Mouse (Mus musculus): ENCODE measurements at regions not wholly inside any gene's neighbourhood (a gene's known extent, or its start where the extent isn't known, plus 50 kb on each side); places are given as distances from the start of the nearest gene placed in this dataset.

DNA sequence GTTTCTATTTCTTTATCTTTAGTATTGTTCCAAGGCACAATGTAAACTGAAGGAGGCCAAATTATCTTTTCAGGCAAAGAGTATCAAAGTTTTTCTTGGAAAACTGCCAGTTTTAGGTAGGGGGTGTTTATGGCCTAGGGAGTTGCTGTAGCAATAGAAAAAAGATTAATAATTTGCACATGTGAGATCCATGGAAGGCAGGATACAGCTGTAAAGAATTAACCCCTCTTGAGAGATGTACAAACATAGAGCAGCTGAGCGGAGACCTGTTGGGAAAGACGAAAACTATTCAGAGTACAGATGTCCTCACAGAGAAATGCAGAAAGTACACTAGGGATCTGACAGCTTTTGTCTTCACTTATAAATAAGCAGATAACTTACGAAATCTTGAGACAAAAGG, 176.8 kb downstream of the Fign start:
- DNase-seq (ENCODE audit: low spot score), result no peak

DNA sequence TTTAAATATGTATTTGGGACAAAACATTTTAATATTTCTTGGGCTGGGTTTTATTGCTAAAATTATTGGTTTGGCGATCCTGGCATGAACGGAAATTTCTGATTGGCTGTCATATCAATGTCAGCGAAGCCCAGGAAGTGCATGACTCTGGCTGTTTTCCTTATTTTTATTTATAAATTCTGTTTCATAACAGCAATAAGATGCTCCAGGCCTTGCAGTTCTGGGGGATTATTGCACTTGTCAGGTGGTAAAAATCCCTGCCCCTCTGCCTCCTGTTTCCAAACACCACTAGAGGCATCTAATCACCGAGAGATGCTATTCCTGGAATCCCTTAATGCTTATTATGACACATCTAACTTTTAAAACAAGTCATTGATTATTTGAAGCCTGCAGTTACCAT, 177.8 kb downstream of the Fign start:
- DNase-seq (ENCODE audit: low spot score), result no peak

DNA sequence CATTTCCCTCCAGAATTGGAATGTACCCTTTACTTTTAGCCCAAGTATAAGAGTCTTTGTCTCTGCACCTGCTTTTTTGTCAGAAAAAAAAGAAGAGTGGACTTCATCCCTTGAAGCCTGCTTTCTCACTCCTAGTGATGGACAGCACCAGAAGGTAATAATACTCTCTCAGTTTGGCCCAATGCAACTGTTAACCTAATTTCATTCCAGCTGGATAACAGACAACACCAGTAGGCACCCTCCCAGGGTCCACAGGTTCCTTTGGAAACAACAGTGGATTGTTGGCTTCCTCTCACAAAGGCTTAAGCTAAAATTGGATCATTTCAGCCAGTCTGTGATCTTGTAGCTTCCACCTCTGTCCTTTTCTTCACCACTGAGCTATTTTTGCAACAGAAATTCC, 197.2 kb downstream of the Fign start:
- no peak for DNase-seq (ENCODE audit: low spot score)

DNA sequence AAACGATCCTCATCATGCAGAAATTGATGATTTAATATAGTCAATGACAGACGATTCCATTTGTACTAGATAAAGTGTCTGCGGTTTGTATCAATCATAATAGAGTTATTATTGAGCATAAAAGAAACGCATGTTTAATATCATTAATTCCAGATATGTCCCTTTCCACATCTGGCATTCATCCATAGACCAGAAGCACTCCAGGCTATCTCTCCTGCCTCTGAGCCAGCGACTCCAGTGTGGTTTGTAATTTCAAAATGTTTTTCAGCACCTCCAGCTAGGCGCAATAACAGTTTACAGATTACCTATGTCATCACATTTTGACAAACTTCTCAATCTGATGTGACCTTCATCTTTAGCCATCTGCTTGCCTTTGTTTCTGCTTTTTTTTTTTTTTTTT, 219.4 kb downstream of the Fign start:
- DNase-seq (ENCODE audit: low spot score), result no peak

DNA sequence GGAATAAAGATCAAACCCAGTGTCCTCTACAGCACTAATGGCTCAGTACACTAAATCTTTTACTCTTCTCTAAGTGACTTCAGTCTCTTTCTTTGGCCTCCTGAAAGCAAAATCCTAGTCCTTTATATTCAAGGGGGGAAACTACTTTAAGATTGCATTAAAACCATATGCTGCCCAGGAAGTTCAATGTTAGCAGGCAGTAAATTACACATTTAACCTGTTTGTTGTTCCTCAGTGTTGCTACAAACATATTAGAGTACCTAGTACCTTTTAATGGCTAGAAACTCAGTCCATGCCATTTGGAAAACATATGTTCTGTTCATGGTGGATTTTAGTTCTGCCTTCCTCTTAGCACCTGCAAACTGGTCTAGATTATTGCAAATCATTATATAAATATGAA, 220.5 kb downstream of the Fign start:
- no peak for DNase-seq (ENCODE audit: low spot score)

DNA sequence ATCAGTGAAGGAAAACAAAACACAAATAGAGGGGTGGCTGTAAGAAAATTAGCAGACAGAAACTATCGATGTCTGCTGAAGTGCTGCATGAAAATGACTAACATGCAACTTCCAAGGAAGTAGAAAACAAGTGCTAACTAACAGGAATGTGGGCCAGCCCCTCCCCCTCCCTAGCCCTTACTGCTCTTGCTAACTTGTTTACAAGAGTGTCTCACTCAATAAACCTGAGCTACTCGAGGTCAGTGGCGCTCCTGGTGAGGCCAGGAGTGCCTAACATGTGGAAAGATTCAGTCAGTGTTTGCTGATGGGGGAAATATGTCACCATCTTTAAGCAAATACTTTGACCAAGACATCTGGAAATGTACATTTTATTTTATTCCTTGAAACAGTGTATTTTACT, 221.5 kb downstream of the Fign start:
- no peak for DNase-seq (ENCODE audit: low spot score)

DNA sequence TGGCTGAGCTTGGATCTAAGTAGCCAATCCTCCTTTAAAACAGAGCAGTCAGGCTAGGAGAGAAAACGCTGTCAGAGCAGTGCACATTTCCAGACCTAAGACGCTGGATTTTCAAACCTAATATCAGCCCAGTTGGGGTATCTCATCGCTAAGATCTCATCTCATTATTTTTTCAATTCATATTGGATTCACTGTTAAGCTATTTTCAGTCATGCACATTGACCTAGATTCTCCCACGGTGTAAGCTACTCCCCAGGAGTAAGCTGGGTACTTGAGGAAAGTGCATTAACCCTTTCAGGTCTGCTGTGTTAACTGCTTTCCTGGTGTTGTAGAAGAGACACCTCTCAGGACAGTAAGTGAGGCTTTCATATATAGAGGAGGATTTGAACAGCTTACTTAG, 222.7 kb downstream of the Fign start:
- no peak for DNase-seq (ENCODE audit: low spot score)

DNA sequence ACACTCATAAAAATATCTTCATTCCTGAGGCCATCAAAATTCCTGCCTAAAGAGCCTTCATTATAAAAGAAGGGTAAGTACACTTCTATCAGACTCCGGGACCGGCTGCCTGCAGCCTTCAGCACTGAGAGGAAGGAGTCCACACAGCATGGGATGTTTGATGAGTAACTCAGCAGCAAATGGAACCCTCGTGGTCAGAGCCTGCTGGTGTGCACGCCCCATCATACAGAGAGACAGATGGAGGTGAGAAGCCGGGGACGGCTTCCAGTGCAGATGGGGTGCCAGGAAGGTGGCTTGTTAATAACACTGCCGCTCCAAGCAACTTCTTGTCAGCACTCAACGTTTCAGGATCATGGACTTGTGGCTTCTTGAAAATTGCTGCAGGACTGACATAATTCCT, 231.3 kb downstream of the Fign start:
- no peak for DNase-seq (ENCODE audit: low spot score)

DNA sequence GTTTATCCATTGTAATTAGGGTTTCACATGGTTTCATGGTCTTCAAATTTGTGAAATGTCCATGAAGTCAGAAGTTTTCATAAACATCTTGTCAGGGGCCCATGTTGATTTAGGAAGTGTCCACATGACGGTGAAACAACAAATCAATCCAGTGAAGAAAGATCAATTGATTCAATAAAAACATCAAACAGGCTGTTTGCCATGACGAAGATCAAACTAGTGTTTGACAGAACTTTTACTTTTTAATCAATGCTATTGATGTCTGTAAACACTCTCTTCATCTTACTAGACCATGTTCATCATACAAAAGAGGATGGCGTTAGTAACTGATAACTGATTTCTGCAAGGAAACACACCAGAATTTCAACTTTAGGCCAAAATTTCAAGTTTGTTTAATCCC, 236.0 kb downstream of the Fign start:
- no peak for DNase-seq (ENCODE audit: low spot score)

DNA sequence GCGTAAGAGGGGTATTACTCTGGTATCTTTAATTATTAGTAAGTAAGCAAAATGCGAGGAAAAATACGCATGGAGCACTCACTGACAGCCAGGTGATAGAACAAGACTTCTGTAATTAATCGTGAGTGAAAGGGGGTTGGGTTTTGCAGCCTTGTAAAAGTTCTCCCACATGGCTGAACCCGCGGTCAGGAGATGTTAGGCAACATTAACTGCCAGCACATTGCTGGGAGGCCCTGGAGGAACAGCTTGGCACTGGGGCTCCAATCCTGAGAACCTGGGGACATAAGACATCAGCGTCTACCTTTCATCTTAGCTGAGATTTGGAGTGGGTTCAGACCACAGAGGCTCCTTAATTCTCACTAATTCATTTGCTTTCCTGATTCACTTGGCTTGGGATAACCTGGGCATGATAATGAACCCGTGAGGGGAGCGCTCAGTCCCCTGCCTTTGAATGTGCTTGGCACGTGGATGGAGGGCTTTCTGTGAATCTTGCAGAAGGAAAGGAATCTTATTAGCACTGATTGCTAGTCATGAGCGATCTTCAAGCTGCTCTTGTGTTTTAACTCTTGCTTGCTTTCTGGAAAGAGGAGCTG, 241.3 kb downstream of the Fign start:
- DNase-seq (ENCODE audit: low spot score), result peak; percentile 10

DNA sequence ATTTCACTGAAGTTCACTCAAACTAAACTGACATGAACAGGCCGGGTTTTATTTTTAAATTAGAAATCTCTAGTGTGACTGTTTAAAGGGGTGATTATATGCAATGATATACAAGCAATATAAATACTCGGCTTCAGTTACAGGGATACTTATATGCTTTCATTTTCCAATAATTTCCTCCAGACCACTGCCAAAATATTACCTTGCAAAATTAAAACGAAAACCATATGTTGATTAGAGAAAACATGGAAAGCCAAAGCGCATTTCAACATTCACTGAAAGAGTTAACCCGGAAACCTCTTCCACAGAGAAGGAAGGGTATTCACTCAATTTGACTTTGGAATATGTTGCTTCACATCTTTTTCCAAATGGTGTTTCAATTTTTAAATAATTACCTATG, 242.4 kb downstream of the Fign start:
- DNase-seq (ENCODE audit: low spot score), result no peak

DNA sequence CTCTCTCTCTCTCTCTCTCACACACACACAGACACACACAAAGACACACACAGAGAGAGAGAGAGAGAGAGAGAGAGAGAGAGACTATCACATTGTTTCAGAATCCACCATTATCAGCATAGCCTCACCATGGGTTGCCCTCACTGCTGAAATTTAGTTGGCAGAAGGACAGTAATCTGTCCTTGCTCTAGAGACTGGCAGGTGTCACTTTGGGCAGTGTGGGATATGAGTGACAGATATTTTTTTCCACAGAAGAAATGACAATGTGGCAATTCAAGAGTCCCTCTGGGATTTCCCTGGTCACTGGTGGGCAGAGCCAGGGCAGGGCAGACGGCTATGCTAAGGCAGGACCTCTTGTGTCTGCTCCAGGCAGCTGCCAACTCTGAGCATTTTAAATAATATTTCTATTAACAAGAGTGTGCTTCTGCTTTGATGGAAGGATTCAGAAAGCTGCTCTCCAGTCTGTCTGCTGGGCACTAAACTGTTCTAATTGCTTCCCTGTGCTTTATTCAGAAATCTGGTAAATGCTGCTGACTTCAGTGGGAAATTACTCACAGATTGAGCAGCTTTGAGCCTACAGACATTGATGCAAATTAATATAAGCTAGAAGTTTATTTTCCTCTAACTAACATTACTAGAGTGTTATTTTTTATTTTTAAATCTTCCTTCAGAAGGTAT, 243.5 kb downstream of the Fign start:
- no peak for DNase-seq (ENCODE audit: low spot score)

DNA sequence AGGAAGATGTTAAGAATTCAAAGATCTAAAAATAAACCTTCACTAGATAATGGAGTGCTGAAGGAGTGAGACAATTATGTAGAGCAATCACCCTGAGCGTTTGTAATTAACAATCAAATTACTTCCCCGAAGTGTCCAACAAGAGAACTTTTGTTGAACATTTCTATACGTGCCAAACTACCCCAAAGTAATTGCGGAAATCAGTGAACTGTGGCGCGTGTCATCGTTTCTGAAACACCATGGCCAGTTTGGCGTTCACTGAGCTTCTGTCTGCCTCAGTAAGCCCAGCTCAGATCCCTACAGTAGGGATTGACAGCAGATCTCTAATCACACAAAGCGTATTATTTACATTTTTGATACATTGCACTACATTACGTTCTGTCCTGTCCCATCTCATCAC, 244.6 kb downstream of the Fign start:
- no peak for DNase-seq (ENCODE audit: low spot score)

DNA sequence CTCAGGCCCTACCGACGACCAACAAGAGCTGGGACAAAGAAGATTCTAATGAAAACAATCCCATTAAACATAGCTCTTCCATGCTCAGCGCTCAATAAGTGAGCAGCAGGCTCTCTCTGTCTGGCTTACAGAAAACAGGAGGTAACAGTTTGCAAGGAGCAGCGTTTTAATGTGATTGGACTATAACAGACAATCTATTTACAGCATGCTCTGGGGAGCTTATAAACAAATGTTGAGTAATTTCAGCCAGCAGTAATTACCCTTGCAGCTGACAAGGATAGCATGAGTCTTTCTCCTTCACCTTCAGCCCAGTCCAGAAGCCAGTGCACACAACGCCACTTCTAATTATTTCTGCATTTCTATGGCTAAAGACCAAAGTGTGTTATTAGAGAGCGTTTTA, 245.6 kb downstream of the Fign start:
- no peak for DNase-seq (ENCODE audit: low spot score)

DNA sequence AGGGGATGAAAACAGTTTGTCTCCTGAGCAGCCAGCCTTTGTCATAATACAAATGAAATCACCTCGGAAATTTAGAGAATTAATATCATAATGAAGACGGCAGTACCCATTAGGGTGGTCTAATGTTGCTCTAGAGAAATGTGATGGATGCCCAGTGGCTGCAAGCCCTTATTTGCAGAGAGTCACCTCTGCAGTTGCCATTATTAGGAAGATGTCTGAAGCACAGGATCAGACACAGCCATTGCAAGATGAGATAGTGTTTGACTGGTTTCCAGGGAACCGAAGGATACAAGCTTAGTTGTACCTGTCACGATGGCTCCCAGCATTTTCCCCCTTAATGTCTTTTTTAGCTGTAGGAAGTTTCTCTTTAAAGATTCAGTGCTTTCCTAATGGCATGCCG, 247.8 kb downstream of the Fign start:
- no peak for DNase-seq (ENCODE audit: low spot score)

DNA sequence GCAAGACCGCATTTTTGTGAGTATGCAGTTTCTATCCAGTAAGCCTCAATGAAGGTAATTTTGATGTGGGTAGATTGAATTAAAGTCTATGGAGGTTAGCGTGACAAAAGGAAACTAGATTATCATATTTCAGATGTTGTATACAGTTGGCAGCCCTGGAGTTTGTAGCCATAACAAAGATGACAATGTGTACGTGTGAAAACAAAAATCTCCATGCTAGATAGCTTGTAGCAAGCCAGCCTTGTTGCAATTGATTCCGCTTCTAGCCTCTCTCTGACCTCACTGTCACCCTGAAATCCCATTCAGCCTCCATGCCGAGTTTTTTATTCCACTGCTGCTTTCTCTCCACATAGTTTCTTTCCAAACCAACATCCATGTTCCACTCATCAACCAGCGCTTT, 248.4 kb downstream of the Fign start:
- no peak for DNase-seq (ENCODE audit: low spot score)

DNA sequence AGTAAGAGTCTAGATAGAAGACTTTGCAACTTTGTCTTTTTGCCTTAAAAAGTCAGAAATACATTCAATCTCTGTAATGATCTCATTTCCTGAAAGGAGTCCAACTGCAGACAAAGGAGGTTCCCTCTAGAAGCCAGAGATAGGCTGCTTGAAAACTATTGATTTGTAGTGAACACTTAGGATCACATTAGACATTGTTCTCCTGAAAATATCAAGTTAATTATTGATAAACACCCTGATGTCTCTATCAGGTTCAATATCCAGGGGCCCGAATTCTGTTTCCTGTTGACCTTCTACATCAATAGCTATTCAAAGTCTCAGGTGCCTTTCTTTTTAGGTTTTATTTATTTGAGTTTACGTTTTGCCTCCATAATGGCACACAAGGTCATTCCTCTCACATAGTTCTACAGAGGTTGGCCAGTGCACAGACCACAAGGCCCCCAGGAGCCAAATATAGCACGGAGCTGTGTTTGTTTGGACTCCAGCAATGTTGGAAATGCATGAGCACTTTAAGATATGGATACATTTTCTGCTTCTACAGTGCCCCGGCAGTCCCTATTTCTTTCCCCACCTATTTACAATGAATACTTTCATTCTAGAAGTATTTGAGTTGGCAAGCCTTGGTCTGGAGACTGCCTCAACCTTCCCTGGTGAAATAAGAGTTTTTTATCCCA, 265.7 kb downstream of the Fign start:
- no peak for DNase-seq (ENCODE audit: low spot score)

DNA sequence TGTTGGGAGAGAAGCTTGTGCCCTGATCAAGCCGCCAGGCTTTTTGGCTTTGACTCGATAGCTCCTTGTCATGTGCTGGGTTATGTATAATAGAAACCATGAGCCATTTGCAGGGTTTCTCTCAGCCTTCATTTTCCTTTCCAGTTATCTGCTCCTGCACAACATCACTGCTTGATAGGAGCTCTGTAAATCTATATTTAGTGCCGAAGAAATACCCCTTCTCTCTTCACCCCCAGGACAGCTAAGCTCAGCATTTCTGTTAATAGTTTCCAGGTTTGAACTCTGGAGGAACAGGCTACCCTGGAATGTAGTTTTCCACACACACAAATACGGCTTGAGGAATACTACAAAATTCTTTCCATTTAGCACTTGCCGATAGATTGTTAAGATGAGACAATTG, 267.4 kb downstream of the Fign start:
- no peak for DNase-seq (ENCODE audit: low spot score)

DNA sequence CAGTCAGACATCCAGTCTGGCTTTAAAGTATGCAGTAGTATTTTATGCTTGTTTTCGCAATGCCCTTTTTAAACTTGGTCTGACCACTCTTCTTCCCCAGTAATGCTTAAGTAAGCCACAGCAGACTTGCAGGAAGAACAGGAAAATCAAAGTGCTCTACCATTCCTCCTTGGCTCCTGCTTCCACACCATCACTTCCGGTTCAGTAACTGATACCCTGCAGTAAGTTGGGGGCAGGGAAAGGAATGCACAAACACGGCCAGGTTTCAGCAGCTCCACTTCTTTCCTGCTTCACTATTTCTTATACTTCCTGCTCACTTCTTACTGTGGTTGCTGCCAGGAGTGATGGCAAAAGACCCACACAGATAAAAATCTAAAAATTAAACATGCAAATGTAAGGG, 269.2 kb downstream of the Fign start:
- no peak for DNase-seq (ENCODE audit: low spot score)

DNA sequence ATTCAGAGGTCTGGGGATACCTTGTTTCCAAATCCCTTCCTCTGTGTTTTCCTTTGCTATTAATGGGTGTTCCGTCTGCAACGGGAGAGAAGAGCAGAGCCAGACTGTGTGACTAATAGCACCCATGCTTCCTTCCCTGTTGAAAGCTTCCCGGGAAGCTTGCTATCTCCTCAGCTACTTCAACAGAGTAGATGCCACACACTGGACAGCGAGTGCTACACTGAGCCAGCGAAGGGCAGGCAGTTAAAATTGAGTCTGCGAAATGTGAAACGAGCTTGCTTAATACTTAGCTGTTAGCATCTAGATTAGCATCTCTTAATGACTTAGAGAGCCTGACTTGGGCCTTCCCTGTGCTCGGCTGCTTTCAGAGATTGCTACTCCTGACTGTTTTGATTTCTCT, 278.4 kb downstream of the Fign start:
- no peak for DNase-seq (ENCODE audit: low spot score)
